Mouse (Mus musculus) spleen, adult 12 weeks (tissue): ENCODE measurements around the gene Mms19.
"Not testable (repeated sequence)": the region's sequence is repeated elsewhere in the genome, so short reads cannot be mapped to it uniquely, and the experiment has no call there.

Source experiments
- DNase-seq: peaks from one replicate; pipeline ENCODE4 v3.0.0; 2022; ENCODE audit warnings: low spot score

Gene Mms19

GRCm38 (mm10) chr19:41933179-41934086, 47.5 kb downstream of the Mms19 start, which contains the start of the genes Exosc1 and Zdhhc16:
Exosc1 (minus strand) TSS chr19:41933423.
Zdhhc16 (plus strand) TSS chr19:41933480.
- peak; percentile 95 for DNase-seq

- peak; percentile 7 for DNase-seq
These were observed 48.3 kb downstream of the Mms19 start for GRCm38 (mm10) chr19:41932686-41933085.

- no peak for DNase-seq
These were observed 60.4 kb downstream of the Mms19 start for GRCm38 (mm10) chr19:41920412-41921067.

- no peak for DNase-seq
These were observed 61.5 kb downstream of the Mms19 start for GRCm38 (mm10) chr19:41919471-41919870.

DNA sequence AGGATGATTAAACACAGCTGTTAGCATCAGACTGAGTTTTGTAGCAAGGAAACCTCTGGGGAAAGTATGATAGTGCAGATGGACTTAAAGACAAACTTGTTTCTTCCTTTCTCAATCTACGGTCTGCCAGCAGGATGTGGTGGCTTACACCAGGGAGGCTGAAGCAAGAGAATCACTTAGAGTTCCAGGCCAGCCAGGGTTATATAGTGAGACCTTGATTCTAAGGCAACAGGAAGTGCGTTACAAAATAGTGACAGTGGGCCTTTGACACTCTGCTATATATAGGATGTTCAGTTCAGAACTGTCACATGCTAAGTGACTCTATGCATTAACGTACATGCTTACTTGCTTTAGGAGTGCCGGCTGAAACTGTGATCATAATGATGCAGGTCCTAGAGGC, 64.1 kb downstream of the Mms19 start:
- DNase-seq, result no peak

DNA sequence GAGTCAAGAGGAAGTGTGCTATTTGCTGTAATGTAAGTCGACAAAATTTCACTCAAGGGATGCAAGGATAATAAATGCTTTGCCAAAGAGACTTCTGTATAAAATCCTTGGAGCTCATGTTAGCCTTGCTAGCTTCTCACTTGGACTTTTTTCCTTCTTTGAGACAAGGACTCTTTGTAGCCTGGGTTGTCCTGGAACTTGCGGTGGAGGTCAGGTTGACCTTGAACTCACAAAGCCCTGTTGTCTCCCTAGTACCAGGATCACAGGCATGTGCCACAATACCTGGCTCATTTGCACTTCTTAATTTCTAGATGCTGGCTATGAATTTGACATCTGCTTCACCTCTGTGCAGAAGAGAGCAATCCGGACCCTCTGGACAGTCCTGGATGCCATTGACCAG, 65.7 kb downstream of the Mms19 start:
- DNase-seq, result no peak

DNA sequence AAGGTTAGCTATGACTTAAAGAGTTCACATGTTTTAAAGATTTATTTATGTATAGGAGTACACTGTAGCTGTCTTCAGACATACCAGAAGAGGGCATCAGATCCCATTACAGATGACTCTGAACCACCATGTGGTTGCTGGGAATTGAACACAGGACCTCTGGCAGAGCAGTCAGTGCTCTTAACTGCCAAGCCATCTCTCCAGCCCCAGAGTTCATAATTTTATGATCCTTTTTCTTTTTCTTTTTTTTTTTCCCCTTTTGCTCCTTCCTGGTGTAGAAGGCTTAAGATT, 66.4 kb downstream of the Mms19 start:
- DNase-seq, result not testable (repeated sequence)

DNA sequence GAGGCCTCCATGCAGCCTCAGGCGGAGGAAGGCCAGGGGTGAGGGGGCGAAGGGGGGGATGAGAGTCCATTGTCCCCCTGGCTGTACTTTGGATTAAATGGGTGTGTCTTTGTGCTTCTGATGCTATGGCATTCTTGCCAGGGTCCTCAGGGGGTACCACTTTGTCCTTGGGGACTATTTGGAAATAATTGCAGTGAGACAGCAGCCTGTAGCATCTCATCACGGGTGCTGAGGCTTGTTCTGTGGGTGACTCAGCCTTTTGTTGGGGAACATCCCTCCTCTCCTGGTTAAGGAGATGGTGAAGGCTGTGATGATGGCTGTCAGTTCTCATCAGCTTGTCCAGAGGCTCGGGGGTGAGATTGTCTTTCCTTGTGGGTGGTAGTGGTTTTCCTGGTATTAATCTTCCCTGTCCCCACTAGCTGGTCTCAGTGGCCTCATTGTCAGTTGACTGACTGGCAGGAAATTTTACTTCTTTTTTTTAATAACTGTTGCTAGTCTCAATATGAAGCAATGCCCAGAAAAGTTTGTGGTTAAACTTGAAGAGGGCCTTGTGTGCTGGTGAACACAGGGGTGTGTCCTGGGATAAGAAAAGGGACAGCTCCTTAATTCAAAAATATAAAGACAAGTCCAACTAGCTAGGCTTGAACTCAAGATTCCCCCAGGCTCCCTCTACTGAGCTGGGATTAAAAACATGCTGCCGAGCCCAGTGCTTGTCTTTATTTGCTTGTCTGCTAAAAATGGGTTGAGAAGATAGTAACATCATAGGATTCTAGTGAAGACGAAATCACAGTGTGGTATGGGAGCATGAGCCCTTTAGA, 67.0 kb downstream of the Mms19 start:
- DNase-seq, result no peak

GRCm38 (mm10) chr19:41912121-41913080, 68.6 kb downstream of the Mms19 start:
- DNase-seq, result no peak

DNA sequence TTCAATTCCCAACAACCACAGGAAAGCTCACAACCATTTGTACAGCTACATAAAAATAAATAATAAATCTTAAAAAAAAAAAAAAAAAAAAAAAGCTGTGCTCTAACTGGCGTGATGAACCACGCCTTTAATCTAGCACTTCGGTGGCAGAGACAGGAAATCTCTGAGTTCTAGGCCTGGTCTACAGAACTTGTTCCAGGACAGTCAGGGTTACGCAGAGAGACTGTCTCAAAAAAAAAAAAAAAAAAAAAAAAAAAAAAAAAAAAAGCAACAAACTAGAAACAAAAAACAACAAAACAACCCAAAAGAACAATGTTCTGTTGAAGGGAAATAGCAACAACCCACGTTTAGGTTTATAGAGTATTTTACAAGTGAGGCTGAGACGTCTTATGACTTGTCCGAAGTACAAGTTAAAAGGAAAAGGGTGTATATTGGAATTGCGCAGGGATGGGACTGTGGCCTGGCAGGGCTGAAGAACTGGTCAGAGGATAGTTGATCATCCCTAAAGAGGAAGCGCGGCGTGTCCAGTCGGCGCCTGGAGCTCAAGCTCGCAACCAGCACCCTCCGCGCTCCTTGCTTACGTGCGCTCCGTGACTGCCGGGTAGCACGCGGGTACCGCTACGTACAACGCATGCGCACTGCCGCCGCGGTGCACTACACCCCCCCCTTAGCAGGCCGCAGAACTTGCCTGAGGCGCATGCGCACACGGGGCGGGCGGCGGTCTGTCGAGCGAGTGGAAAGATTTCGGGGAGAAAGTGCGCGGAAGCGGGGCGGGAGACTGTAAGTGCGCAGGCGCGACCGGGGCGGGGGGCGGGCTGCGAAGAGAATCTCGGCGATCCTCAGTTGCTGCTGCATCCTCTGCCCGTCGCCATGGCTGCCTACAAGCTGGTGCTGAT, 69.5 kb downstream of the Mms19 start, which contains the start of gene Pgam1:
Gene Pgam1, plus strand, starts transcription at position 746 of the 896 bp plus-strand sequence.
- peak; percentile 94 for DNase-seq

DNA sequence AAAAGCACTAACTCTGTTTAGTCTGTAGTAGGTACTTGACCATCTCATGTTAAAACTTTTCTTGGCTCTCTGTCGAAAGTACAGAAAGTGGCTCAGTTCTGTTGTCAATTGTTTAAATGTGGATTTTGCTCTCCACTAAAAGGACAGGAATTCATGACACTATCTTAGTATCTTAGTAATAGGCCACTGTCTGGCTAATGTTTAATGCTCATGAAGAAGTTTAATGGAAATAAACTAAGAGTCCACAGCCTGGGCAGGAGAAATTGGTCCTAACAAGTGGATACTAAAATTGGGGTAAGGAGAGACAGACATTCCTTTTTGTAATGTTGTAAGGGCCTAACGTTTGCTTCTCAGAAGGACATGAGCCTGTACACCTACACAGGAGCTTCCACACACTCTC, 70.6 kb downstream of the Mms19 start:
- DNase-seq, result no peak

DNA sequence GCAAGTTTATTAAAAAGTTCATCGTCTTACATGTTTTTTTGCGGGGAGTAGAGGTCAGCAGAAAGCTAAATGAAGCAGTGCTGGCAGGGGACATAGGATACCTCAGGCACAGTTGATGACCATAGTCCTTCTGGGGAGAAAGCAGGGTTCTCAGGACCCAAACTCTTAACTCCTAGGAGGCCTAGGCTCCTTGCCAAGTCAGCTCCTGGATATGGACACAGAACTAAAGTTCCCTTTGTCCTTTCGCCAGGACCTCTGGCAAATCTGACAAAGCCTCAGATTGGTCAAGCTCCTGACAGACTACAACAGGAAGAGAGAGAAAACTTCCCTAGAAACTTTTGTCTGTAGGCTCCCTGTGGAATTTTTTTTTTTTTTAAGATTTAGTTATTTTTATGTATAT, 72.2 kb downstream of the Mms19 start:
- no peak for DNase-seq

GRCm38 (mm10) chr19:41907079-41907760, 73.7 kb downstream of the Mms19 start:
- DNase-seq, result no peak

DNA sequence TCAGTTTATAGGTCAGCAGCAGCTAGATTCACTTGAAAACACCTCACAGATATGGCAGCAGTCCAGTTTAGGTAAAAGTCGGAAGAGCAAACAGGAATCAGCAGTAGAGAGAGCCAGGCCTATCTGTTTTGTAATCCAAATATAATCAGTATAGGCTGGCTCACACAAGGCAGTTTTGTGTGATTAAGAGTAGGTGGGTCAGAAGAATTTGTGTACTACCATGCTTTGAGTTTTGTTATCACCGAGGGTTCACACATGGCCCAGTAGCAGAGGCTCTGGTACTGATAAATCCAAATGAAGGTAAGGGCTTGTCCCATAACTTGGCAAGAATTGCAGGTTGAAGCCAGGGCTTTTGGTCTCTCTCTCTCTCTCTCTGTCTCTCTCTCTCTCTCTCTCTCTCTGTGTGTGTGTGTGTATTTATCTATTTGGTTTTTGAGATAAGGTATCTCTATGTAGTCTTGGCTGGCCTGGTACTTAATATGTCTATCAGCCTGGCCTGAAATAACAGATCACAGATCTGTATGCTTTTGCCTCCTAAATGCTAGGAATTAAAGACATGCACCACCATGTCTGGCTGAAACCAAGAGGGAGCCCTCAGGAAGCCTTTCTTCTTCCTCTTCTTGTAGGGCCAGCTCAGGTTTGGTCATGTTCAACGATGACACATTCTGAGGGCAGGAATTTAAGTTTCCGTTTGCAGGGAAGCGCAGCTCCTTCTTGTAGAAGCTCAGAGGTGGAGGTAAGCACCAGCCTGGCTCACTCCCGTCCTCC, 74.5 kb downstream of the Mms19 start:
- DNase-seq, result no peak

DNA sequence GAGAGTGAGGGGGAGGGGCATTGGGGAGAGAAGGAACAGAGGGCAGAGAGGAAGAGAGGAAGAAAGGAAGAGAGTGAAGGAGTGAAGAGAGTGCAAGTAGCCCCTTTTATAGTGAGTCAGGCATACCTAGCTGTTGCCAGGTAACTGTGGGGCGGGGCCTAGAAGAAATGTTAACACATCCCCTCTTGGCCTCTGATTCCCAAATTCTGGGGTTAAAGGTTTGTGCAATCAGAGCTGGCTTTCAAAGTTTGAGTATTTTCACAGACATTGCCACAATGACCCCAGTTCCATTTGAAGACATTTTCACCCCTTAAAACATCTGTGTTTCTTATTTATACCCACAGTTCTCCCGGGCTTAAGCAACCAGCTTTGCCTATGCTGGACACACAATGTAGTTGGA, 75.7 kb downstream of the Mms19 start:
- DNase-seq, result no peak

GRCm38 (mm10) chr19:41902848-41903593, 77.9 kb downstream of the Mms19 start:
- DNase-seq, result no peak

DNA sequence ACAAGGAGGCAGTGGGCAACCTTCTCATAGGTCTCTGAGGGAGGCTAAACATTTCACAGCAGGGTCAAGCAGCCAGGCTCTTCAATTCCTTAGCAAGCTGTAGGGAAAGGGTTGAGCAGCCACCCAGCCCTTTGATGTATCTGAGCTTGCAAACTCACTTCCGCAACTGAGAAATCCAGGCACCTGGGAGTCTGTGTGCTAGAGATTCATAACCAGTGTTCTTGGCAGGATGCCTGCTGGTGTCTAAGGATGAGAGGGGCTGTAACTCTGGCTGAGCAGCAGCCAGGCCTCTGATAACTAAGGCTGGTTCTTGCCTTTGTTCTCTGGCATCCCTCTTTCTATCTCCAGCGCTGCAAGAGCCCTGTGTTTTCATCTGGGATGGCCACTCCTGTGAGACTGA, 79.3 kb downstream of the Mms19 start:
- no peak for DNase-seq

DNA sequence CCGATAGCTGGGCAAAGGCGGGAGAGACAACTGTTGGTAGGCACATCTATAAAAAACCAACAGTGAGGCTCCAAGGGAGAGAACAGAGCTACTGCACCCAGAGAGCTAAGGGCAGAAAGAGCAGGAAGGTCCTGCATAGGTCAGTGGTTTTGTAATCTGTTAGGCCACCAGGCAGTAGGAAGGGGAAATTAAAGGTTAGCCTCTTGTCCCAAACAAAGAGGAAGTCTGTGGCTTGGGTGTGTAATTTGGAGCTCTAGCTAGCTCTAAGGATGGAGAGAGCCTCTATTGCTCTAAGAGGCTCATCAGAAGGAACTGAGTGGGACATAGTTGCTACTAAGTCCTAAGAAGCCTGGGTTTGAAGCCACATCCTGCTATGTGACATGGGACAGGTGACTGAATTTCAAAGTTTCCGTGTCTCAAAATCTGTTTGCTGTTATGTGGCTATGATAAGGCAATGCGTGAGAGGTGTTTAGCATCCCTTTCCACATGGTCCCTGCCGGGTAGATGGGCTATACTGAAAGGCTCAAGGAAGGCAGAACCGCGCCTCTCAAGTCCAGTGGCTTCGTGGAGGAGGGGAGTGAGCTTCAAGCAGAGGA, 80.4 kb downstream of the Mms19 start:
- no peak for DNase-seq
